Mouse (Mus musculus) embryonic facial prominence, embryonic 10.5 days (tissue): ENCODE data around the gene Tcf12. TPM values are rescaled to one million over a fixed set of nuclear protein-coding genes. Genes with fewer than 3 reads are reported as not detected.

Experiments used
- DNase-seq: peaks from one replicate; pipeline ENCODE4 v3.0.0-alpha.2; 2017; ENCODE audit warnings: low spot score
- H3K27ac ChIP-seq: fragments of 300-500 bp; sonication (generic); replicated peaks from 2 replicates; pipeline ENCODE4 v1.5.1; 2016; ENCODE audit warnings: mild to moderate bottlenecking
- H3K27me3 ChIP-seq: fragments of 300-500 bp; sonication (generic); replicated peaks from 2 replicates; pipeline ENCODE4 v1.6.1; 2016; ENCODE audit warnings: low read depth, mild to moderate bottlenecking; ENCODE audit not compliant: poor library complexity, severe bottlenecking
- H3K36me3 ChIP-seq: fragments of 300-500 bp; sonication (generic); replicated peaks from 2 replicates; pipeline ENCODE4 v1.6.1; 2016; ENCODE audit warnings: mild to moderate bottlenecking, moderate library complexity
- H3K4me1 ChIP-seq: fragments of 300-500 bp; sonication (generic); 2 replicates; pipeline ENCODE4 v1.6.1; 2016
- H3K4me3 ChIP-seq: fragments of 300-500 bp; sonication (generic); 2 replicates; pipeline ENCODE4 v1.5.1; 2016; ENCODE audit warnings: mild to moderate bottlenecking, moderate library complexity
- H3K9me3 ChIP-seq: fragments of 300-500 bp; sonication (generic); 2 replicates; pipeline ENCODE4 v1.6.1; 2016; ENCODE audit warnings: mild to moderate bottlenecking
- WGBS: fragments of 180-500 bp; shearing (Covaris S2); methylation state at CpG from one replicate; pipeline ENCODE4 v1.1.7; 2016; 5-methylcytosine and 5-hydroxymethylcytosine counted together
- polyA plus RNA-seq: library from polyadenylated mRNA; unstranded; fragments of >200 nt; fragmentation: Nextera tagmentation; extraction: Ambion mirVana; gene quantifications from 2 replicates; pipeline ENCODE4 v1.2.1, GENCODE M21; 2016

Gene Tcf12
- polyA plus RNA-seq, 1 experiment from 2014 or later = 169 TPM

DNA sequence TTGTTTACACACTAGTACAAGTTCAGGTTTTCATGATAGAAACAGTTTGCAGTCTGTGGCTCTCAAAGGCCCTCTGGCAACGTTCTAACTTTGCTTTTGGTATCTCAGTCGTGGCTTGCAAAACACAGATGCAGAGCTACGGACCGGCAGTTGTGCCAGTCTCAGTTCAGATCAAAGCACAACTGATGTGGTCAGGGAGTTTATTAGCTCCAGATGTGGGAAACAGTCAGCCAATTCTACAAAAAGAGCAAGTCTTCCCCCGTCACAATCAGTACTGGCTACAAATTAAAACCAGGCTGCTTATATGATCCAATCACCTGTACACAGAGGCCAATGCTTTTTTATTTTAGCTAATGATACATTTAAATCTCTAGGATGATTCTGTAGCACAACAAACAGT is 223.2 kb downstream of the Tcf12 start:
- no peaks in the 10 kb centered on the region for H3K27me3 ChIP-seq
- 21% methylated on average over 5 of the region's 5 CpGs for WGBS
- peaks cover 54% of the 10 kb centered on the region for H3K4me1 ChIP-seq
- peaks cover 28% of the 10 kb centered on the region for H3K36me3 ChIP-seq
- H3K27ac ChIP-seq = peak overlapping the region; percentile 53
- H3K4me3 ChIP-seq = peak overlapping the region; percentile 32
- peak; percentile 71 for DNase-seq
- H3K9me3 ChIP-seq = no peaks in the 10 kb centered on the region

DNA sequence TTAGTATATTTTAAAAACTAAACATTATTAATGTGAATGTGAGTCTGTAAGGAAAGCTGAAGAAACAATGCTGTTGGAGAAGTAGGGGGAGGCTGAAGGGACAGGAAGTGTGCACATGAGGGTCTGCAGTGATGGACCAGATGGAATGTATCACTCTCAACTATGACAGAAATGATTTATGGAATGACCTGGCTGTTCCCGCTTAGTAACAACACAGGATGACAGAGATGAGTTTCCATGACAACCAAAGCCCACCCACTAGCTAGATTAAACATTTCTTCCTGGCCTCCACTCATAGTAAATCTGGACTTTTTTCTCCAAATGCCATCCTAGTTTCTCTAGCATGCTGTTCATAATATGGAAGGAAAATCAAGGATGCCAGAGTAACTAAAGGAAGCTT is 231.0 kb downstream of the Tcf12 start:
- Histone ChIP-seq H3K27me3 (no peaks in the 10 kb centered on the region), H3K36me3 (peaks cover 81% of the 10 kb centered on the region), H3K27ac (peak overlapping the region; percentile 58; the same call in 1 of the 2 replicates), H3K4me3 (no peak overlapping the region), H3K9me3 (no peaks in the 10 kb centered on the region; the same call in 1 of the 2 replicates), H3K4me1 (peaks cover 47% of the 10 kb centered on the region)
- WGBS = 11% methylated on average over 1 of the region's 1 CpGs
- peak; percentile 31 for DNase-seq

GRCm38 (mm10) chr9:71879972-71880371 is 231.7 kb downstream of the Tcf12 start:
- Histone ChIP-seq H3K4me1 (peaks cover 47% of the 10 kb centered on the region), H3K4me3 (no peak overlapping the region), H3K36me3 (peaks cover 85% of the 10 kb centered on the region), H3K9me3 (no peaks in the 10 kb centered on the region; the same call in 1 of the 2 replicates), H3K27ac (peak overlapping the region; percentile 58; the same call in 1 of the 2 replicates), H3K27me3 (no peaks in the 10 kb centered on the region)
- WGBS = 36% methylated on average over 5 of the region's 5 CpGs
- DNase-seq = no peak

GRCm38 (mm10) chr9:71879415-71879814 is 232.3 kb downstream of the Tcf12 start:
- WGBS = 27% methylated on average over 2 of the region's 2 CpGs
- no peaks in the 10 kb centered on the region for H3K27me3 ChIP-seq
- peak overlapping the region; percentile 57 for H3K27ac ChIP-seq
- no peaks in the 10 kb centered on the region; the same call in 1 of the 2 replicates for H3K9me3 ChIP-seq
- peaks cover 85% of the 10 kb centered on the region for H3K36me3 ChIP-seq
- no peak overlapping the region for H3K4me3 ChIP-seq
- no peak for DNase-seq
- peaks cover 47% of the 10 kb centered on the region for H3K4me1 ChIP-seq

- H3K27me3 ChIP-seq = no peaks in the 10 kb centered on the region
- H3K4me3 ChIP-seq = no peak overlapping the region
- H3K4me1 ChIP-seq = peaks cover 47% of the 10 kb centered on the region
- H3K36me3 ChIP-seq = peaks cover 85% of the 10 kb centered on the region
- H3K9me3 ChIP-seq = no peaks in the 10 kb centered on the region; the same call in 1 of the 2 replicates
- no peak for DNase-seq
- H3K27ac ChIP-seq = 0 out of 2 replicates have a peak overlapping the region, but pooled peaks have one; percentile 58
- WGBS = 86% methylated on average over 3 of the region's 3 CpGs
Observed at GRCm38 (mm10) chr9:71877867-71878266, 233.8 kb downstream of the Tcf12 start.

DNA sequence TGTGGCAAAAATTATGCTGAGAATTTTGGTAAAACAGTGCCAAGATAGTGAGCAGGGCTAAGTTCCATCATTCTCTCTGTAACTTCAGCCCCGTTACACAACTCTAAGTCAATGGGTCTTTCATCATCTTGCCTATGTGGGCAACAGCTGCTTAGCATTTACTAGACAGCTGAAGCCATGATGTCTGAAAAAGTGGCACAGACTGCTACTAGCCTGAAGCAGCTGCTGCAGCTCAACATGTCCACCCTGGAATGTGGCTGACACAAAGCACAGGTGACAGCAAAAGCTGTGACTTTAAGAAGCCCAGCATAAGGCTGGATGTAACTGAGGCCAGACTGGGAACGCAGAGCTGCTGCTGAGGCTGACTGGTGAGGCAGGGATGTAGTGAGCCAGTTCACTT is 236.9 kb downstream of the Tcf12 start:
- peaks cover 19% of the 10 kb centered on the region for H3K4me1 ChIP-seq
- no peak overlapping the region for H3K4me3 ChIP-seq
- no peak overlapping the region for H3K27ac ChIP-seq
- no peak for DNase-seq
- no peaks in the 10 kb centered on the region for H3K27me3 ChIP-seq
- peaks cover 94% of the 10 kb centered on the region for H3K36me3 ChIP-seq
- 97% methylated on average over 2 of the region's 2 CpGs for WGBS
- no peaks in the 10 kb centered on the region; the same call in 1 of the 2 replicates for H3K9me3 ChIP-seq

DNA sequence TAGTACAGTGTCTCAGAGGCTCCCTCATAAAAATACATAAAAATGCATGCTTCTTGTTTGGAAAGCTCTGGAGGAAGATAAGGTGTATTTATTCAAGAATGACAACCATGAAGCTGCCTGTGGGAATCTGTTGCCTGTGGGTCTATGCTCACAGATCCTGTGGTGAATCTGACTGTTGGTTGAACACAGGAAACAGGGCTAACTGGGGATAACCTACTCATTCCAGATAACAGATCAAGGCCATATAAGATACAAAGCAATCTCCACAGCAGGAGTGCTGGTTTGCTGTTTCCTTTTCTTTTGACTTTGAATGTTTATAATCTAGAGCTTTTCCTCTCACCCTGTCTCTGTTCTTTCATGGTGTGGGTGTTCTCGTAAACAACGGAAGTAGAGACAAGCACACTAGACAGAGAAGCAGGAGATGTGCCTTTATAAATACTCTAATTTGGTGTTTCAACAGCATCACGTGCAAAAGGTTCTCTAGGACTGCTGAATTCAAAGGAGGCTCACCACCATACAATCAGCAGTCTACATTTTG is 237.6 kb downstream of the Tcf12 start:
- Histone ChIP-seq H3K27me3 (no peaks in the 10 kb centered on the region), H3K9me3 (no peaks in the 10 kb centered on the region; the same call in 1 of the 2 replicates), H3K36me3 (peaks cover 98% of the 10 kb centered on the region), H3K4me1 (peaks cover 12% of the 10 kb centered on the region), H3K27ac (no peak overlapping the region), H3K4me3 (no peak overlapping the region)
- 90% methylated on average over 3 of the region's 3 CpGs for WGBS
- DNase-seq = no peak

DNA sequence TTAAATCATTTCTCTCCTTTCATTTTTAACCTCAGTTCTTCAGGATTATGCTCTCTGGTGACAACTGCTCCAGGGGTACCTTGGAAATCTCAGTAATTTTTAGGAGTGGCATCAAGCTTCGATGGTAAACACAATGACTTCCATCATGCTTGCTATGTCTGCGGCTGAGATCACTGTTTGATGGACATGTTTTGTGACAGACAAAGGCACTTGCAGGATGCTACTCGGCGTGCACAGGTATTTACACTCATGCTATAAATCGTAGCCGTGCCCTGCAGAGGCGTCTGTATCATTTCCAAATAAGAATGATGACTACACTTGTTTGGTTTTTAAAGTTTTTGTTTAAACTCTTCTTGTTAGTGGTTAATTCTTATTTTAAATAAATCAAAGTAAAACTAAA is 248.3 kb downstream of the Tcf12 start:
- Histone ChIP-seq H3K9me3 (no peaks in the 10 kb centered on the region), H3K27me3 (no peaks in the 10 kb centered on the region), H3K4me1 (no peaks in the 10 kb centered on the region), H3K4me3 (no peak overlapping the region), H3K27ac (no peak overlapping the region), H3K36me3 (peaks cover 84% of the 10 kb centered on the region)
- 89% methylated on average over 7 of the region's 7 CpGs for WGBS
- DNase-seq = no peak

DNA sequence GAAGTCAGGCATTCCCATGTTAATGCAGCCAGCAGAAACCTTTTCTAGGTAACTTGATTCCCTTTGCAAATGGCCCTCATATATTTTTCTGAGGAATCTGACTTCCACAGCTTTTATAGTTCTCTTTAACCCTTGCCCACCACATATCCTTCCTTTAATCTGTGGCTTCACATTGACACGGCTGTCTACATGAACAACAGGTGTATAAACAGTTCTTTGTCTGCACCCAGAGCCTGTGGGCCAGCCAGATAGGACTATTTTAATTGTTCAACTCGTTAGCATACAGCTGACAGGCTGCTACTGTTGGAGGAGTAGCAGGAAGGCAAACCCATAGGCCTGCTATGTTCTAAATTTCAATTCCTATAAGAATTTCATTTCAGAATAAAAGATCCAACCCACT is 250.0 kb downstream of the Tcf12 start:
- no peaks in the 10 kb centered on the region for H3K9me3 ChIP-seq
- peaks cover 86% of the 10 kb centered on the region for H3K36me3 ChIP-seq
- no peak for DNase-seq
- H3K27me3 ChIP-seq = no peaks in the 10 kb centered on the region
- WGBS = 54% methylated on average over 2 of the region's 2 CpGs
- no peak overlapping the region for H3K4me3 ChIP-seq
- no peaks in the 10 kb centered on the region for H3K4me1 ChIP-seq
- H3K27ac ChIP-seq = no peak overlapping the region

DNA sequence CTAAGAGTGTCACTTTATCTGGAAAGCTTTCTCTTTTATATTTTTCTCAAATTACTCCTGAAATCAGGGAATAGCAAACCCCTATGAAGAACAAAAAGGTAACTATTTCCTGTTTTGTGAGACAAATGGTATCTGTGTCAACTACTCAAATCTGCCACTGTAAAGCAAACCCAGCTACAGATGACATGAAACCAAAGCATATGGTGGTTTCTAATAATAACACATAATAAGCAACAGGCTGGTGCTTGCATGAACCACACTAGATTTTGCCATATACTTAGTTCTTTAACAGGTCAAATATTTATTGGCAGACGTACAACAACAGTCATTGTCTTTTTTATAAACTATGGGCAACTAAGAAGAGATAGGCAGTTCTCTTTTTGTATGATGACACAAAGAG is 253.7 kb downstream of the Tcf12 start:
- Histone ChIP-seq H3K4me3 (no peak overlapping the region), H3K36me3 (peaks cover 90% of the 10 kb centered on the region), H3K9me3 (no peaks in the 10 kb centered on the region), H3K4me1 (no peaks in the 10 kb centered on the region), H3K27me3 (no peaks in the 10 kb centered on the region), H3K27ac (no peak overlapping the region)
- no peak for DNase-seq
- 90% methylated on average over 1 of the region's 1 CpGs for WGBS

DNA sequence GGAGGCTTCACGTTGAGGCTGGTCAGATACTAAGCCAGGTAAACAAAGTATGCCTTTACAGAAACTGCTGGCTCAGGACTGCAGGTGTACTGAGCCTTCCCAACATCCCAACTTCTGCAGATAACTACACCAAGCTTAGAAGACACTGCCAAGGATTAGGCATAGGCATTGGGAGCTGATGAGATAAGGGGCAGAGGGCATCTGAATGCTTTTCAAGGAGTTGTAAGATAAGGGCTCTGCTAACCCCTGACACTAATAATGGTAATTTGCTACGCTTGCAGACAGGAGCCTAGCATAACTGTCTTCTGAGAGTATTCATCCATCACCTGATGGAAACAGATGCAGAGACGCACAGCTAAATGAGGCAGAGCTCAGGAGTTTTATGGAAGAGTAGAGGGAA is 257.8 kb downstream of the Tcf12 start:
- H3K27ac ChIP-seq = no peak overlapping the region
- H3K4me1 ChIP-seq = no peaks in the 10 kb centered on the region
- H3K36me3 ChIP-seq = peaks cover 99% of the 10 kb centered on the region
- 88% methylated on average over 3 of the region's 3 CpGs for WGBS
- no peaks in the 10 kb centered on the region for H3K9me3 ChIP-seq
- DNase-seq = no peak
- no peaks in the 10 kb centered on the region for H3K27me3 ChIP-seq
- H3K4me3 ChIP-seq = no peak overlapping the region

GRCm38 (mm10) chr9:71850283-71850682 is 261.4 kb downstream of the Tcf12 start:
- 91% methylated on average over 1 of the region's 1 CpGs for WGBS

DNA sequence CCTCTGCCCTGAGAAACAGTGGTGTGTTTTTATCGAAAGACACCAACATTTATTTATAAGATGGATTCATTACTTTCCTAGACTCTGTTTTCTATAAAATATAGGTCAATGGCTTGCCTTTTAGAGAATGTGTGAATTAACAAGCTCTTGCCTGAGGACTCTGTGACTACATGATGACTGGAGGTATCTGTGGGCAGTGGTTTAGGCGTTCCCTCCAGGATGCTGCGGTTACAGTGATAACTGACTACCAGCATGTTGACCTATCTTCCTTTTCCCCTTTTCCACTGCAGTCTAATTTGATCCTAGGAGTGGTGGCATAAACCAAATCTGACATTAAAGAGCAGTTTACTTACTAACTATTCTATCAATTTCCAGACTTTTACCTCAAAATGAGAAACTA is 263.3 kb downstream of the Tcf12 start:
- no peaks in the 10 kb centered on the region for H3K4me1 ChIP-seq
- peaks cover 99% of the 10 kb centered on the region for H3K36me3 ChIP-seq
- no peak for DNase-seq
- no peaks in the 10 kb centered on the region for H3K27me3 ChIP-seq
- 97% methylated on average over 3 of the region's 3 CpGs for WGBS
- H3K27ac ChIP-seq = no peak overlapping the region
- no peaks in the 10 kb centered on the region for H3K9me3 ChIP-seq
- no peak overlapping the region for H3K4me3 ChIP-seq

More at GRCm38 (mm10) chr9:71850283-71850682, 261.4 kb downstream of the Tcf12 start:
- Histone ChIP-seq H3K27me3 (no peaks in the 10 kb centered on the region), H3K4me3 (no peak overlapping the region), H3K27ac (no peak overlapping the region), H3K9me3 (no peaks in the 10 kb centered on the region), H3K36me3 (peaks cover 100% of the 10 kb centered on the region), H3K4me1 (no peaks in the 10 kb centered on the region)
- DNase-seq = no peak
